Mouse (Mus musculus) brain, embryonic 18.5 days (tissue): Measurements from ENCODE around the gene Hcn2.

Source experiments
- DNase-seq: peaks from one replicate; pipeline ENCODE4 v3.0.0-alpha.2; 2012; ENCODE audit warnings: low read depth, low spot score

The Hcn2 gene

DNA sequence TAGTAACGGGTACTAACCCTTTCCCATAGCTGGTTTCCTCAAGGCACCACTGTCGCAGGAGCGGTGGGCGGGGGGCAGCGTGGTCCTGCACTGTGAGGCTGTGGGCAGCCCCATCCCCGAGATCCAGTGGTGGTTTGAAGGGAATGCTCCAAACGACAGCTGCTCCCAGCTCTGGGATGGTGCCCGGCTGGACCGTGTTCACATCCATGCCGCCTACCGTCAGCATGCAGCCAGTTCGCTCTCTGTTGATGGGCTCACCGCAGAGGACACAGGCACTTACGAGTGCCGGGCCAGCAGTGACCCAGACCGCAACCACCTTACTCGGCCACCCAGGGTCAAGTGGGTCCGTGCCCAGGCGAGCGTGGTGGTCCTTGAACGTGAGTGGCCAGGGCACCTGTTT lies 7.8 kb upstream of the Hcn2 start:
- no peak for DNase-seq

- DNase-seq = no peak
These were observed 7.1 kb upstream of the Hcn2 start for GRCm38 (mm10) chr10:79709307-79709706.

GRCm38 (mm10) chr10:79712029-79712428 lies 4.4 kb upstream of the Hcn2 start:
- no peak for DNase-seq

- no peak for DNase-seq
These were observed 3.8 kb upstream of the Hcn2 start for GRCm38 (mm10) chr10:79712499-79713126.

DNA sequence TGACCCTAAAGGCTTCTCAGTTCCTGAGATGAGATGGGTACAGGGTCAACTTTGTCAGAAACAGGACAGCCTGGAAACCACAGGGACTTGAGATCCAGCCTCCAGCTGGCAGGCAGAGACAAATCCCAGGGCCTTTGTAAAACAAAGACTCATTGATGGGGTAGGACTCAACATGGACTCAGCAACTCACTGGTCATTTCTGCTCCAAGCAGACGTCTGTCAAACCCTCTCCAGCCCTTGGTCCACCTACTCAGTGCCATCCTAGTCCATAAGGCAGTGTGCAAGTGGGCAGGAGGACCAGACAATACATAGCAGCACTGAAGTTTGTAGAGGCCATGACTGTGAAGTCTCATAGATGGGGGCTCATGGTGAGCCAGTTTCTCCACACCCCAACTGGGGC lies 3.3 kb upstream of the Hcn2 start:
- DNase-seq = no peak

GRCm38 (mm10) chr10:79714996-79715395 lies 1.4 kb upstream of the Hcn2 start:
- no peak for DNase-seq

- DNase-seq = no peak
These were observed 538 bp downstream of the Hcn2 start for GRCm38 (mm10) chr10:79716988-79717355.

- no peak for DNase-seq
These were observed 1.4 kb downstream of the Hcn2 start for GRCm38 (mm10) chr10:79717640-79718357.

- DNase-seq = no peak
These were observed 4.7 kb downstream of the Hcn2 start for GRCm38 (mm10) chr10:79721089-79721488.

- DNase-seq = no peak
These were observed 6.6 kb downstream of the Hcn2 start for GRCm38 (mm10) chr10:79723047-79723446.

DNA sequence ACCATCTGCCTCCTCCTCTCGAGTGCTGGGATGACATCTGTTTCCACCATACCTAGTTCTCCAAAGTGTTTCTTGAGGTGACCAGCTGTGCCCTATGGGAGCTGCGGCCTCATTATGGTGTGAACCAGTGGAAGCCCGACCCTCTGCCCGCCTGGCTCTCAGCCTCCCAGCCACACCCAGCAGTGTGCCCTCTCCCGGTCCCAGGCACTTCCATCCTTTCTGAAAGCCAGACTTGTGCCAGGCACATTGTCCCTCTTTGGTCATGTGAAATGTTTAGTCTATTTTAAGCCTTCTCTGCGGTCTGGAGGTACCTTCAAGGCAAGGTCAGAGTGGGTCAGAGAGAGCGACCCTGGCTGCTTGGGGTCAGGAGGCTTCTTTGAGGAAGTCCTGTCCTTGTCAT lies 7.3 kb downstream of the Hcn2 start:
- DNase-seq = no peak

DNA sequence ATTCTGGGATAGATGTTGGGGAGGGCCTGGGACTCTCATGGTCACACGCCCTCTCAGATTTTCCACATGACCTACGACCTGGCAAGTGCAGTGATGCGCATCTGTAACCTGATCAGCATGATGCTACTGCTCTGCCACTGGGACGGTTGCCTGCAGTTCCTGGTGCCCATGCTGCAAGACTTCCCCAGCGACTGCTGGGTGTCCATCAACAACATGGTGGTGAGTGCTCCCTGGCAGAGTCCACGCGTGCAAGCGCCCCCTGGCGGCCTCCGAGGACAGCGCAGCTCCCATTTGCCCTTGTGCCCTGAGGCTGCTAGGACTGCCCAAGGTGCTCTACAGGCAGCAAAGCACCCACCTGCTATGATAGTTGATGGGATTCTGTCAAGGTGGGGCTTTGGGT lies 9.7 kb downstream of the Hcn2 start:
- no peak for DNase-seq

- DNase-seq = no peak
These were observed 12.2 kb downstream of the Hcn2 start for GRCm38 (mm10) chr10:79728323-79729249.

DNA sequence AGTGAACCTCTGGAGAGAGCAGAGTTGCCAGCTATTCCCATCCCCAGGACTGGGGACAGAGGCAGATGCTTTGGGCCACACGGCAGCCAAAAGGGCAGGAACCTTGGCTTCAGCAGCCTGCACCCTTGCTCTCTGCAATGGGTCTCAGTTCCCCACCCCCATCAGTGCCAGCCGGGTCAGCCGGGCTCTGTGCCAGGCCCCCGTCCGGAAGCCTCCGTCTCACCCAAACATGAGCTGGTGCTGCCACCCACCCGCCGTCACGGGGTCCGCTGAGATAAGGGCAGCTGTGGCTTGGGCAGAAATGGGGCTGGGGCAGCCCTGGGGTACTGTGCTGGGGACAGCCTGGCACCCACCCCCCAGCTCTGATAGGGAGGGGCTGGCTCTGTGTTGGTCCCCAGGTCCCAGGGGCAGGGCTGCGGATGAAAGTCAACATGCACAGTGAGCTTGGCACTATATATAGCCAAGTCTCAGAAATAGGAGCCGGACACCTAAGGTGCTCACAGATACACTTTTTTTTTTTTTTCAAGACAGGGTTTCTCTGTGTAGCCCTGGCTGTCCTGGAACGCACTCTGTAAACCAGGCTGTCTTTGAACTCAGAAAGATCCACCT lies 13.0 kb downstream of the Hcn2 start:
- DNase-seq = no peak

DNA sequence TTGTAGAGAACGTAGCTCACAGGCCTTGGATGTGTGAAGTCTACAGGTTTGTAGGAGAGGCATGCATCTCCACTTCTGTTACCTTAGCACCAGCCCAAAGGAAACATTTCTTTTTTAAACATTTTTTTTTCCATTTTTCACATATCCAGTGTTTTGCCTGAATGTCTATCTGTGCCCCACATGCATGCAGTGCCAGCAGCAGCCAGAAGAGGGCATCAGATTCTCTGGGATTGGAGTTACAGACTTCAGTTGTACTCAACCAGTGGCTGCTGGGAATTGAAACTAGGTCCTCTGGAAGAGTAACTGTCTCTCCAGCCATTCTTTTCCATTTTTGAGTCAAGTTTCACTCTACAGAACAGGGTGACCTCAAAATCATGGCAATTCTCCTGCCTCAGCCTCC lies 16.1 kb downstream of the Hcn2 start:
- DNase-seq = no peak

DNA sequence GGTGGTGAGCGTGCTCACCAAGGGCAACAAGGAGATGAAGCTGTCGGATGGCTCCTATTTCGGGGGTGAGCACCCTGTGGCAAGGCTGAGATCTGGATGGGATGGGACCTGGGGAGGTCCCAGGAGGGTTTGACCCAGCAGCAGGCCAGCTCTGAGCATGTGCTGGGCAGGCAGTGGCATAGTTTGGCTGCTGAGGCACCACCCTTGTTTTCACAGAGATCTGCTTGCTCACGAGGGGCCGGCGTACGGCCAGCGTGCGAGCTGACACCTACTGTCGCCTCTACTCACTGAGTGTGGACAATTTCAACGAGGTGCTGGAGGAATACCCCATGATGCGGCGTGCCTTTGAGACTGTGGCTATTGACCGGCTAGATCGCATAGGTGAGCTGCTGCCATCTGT lies 17.4 kb downstream of the Hcn2 start:
- no peak for DNase-seq

DNA sequence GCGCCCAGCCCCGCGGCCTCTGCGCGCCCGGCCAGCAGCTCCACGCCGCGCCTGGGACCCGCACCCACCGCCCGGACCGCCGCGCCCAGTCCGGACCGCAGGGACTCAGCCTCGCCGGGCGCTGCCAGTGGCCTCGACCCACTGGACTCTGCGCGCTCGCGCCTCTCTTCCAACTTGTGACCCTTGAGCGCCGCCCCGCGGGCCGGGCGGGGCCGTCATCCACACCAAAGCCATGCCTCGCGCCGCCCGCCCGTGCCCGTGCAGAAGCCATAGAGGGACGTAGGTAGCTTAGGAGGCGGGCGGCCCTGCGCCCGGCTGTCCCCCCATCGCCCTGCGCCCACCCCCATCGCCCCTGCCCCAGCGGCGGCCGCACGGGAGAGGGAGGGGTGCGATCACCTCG lies 18.9 kb downstream of the Hcn2 start:
- DNase-seq = no peak

DNA sequence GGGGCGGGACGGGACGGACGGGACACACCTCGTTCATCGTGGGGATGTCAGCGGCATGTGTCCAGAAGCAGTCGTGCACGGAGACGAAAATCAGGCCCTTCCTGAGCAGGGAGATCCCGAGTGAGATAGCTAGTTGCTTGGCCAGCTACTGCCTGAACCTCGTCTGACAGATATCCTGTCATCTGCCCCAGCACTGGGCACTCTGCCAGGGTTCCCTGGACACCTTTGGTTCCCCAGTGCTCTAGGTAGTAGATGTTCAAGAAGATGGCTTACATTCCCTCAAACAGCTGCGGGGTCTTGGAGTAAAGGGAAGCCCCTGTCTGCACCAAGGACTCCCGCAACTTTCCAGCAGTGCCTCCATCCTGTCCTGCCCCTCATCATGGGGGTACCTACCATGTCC lies 20.3 kb downstream of the Hcn2 start:
- no peak for DNase-seq

GRCm38 (mm10) chr10:79738259-79738658 lies 21.8 kb downstream of the Hcn2 start:
- no peak for DNase-seq

GRCm38 (mm10) chr10:79739234-79739633 lies 22.8 kb downstream of the Hcn2 start:
- no peak for DNase-seq

DNA sequence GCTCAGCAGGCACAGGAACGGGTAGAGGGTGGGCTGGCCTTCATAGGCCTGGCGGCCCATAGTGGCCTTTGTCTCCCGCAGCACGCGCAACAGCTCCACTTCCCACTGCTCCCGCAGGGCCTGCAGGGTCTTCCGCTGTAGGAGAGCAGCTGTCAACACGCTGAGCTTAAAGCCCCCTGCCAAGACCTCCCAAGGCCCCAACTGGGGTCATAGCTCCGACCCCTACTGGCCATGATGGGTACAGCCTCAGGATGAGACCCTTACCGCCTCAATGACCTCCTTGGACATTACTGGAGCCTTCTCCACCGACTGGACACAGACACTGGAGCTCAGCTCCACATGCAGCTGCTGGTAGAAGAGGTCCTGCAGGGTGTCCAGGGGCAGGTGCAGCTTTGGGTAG lies 24.4 kb downstream of the Hcn2 start:
- no peak for DNase-seq

- DNase-seq = no peak
These were observed 26.7 kb downstream of the Hcn2 start for GRCm38 (mm10) chr10:79743161-79743560.
